Mouse (Mus musculus) CH12.LX (cell line): ENCODE measurements around the gene Srp68.

ENCODE experiments used
- CTCF ChIP-seq, 2 experiments: IDR thresholded peaks in 1 of 2; conservative IDR thresholded peaks in 1 of 2; 2 replicates each; pipeline ENCODE4 v1.5.1; 2011 to 2012; ENCODE audit warnings: low read depth in 2 of 2, low read length in 2 of 2, improper control_type of control experiment in 1 of 2, inconsistent platforms in 1 of 2, mild to moderate bottlenecking in 1 of 2, moderate library complexity in 1 of 2
- EP300 ChIP-seq: IDR thresholded peaks from 2 replicates; pipeline ENCODE4 v1.6.1; 2011; ENCODE audit warnings: low read length, improper control_type of control experiment
- ETS1 ChIP-seq: conservative IDR thresholded peaks from 2 replicates; pipeline ENCODE4 v1.6.1; 2012; ENCODE audit warnings: low read depth, mild to moderate bottlenecking, inconsistent platforms, low read length, improper control_type of control experiment, moderate library complexity
- JUN ChIP-seq: IDR thresholded peaks from 2 replicates; pipeline ENCODE4 v1.6.1; 2011; ENCODE audit warnings: low read depth, mild to moderate bottlenecking, low read length, improper control_type of control experiment, moderate library complexity; ENCODE audit not compliant: insufficient read depth
- JUND ChIP-seq: conservative IDR thresholded peaks from 2 replicates; pipeline ENCODE4 v1.6.1; 2011; ENCODE audit warnings: low read depth, low read length, improper control_type of control experiment
- POLR2A ChIP-seq: IDR thresholded peaks from 2 replicates; pipeline ENCODE4 v1.6.1; 2011; ENCODE audit warnings: low read depth, mild to moderate bottlenecking, improper control_type of control experiment, low read length

GRCm38 (mm10) chr11:116297017-116297416, 23.0 kb upstream of the Srp68 start:
- TF ChIP-seq JUND (no peak), JUN (no peak), CTCF (conservative IDR thresholded peaks at IDR 0.05 in 1 of 2, IDR thresholded peaks at IDR 0.05 in 1 of 2; ENCODE audit: low read depth in 2 of 2, low read length in 2 of 2) (no peak), EP300 (no peak), ETS1 (no peak), POLR2A (no peak)
